Mouse (Mus musculus): ENCODE measurements around the gene Mrpl35. TPM values are rescaled to one million over a fixed set of nuclear protein-coding genes. Genes with fewer than 3 reads are reported as not detected.

Gene Mrpl35
- total RNA-seq, 2 experiments from 2014 or later: 28.2 to 31.0 TPM

Other genes starting within 250 kb of the Mrpl35 start
- 10 to 100 TPM; 25.5 to 29.9 TPM for gene Kdm3a, start 194.0 kb downstream of the Mrpl35 start, total RNA-seq (2021)
- gene Reep1, start 119.4 kb downstream of the Mrpl35 start, total RNA-seq (2021): 100 to 1,000 TPM; 173 to 187 TPM
- gene Immt, start 4.4 kb upstream of the Mrpl35 start, total RNA-seq (2021): 100 to 1,000 TPM; 145 to 147 TPM
- gene Ptcd3, start 81.8 kb upstream of the Mrpl35 start, total RNA-seq (2021): 10 to 100 TPM; 70.2 to 76.2 TPM
- 10 to 100 TPM; 33.5 to 37.2 TPM for gene Polr1a, start 82.1 kb upstream of the Mrpl35 start, total RNA-seq (2021)

Measured in left cerebral cortex, postnatal 10 days (tissue).